Mouse (Mus musculus): ENCODE results near the gene Haus6.
"Not testable (repeated sequence)": the region's sequence is repeated elsewhere in the genome, so short reads cannot be mapped to it uniquely, and the experiment has no call there.

Haus6 gene

DNA sequence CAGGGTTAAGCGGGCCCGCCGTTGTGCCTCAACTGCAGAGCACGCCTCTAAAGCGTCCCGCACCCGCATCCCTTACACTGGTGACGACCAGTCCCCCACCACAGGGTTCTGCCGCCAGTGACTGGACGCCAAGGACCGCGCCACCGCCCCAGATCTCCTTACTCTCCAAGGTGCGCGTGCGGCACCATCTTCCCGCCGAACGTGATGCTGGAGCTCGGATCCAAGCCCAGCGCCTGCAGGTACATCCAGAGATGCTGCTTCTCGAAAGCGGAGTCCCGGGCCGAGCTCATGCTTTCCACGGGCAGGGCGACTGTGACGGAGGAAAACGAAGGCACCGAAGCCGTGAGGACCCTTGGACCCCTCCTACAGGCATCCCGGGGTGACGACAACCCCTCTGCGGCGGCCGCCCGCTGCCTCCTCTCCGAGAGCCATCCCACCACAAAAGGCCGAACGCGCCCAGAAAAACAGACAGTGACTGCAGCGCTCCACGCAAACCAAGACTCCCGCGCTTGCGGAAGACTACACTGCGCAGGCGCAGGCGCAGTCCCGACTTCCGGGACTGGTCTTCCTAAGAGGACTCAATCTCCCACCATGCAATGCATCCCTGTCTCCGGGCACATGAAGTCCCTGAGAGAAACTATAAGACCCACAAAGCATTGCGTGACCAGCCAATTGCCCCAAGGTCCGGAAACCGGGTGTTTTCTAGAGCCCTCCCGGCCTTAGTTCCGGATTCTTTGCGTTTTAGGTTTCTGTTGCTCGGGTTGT is at the start of gene Haus6:
Gene Haus6 (minus strand): TSS at position 532 of the 765 bp plus-strand sequence.
- DNase-seq (ENCODE audit: low read depth in 2 of 2, low spot score in 2 of 2) = peak; percentile 85 to 89

DNA sequence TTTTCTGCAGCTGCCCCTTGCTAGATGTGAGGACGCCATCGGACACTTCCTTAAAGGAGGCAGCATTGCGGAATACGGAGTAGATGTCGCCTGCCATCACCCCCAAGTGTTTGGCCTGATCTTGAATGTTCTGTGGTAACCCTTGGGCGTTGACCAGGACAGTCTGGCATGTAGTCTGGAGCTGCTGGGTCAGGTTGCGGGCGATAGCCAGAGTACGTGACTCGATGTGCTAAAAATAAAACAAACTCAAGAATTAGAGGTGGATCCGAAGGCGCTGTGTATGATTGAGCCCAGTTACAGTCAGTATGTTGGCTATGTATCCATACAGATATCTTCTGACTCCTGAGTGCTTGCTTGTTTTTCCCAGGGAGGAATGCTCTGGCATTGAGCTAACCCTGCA is 45.3 kb upstream of the Haus6 start:
- DNase-seq (ENCODE audit: low read depth in 2 of 2, low spot score in 2 of 2) = no peak

DNA sequence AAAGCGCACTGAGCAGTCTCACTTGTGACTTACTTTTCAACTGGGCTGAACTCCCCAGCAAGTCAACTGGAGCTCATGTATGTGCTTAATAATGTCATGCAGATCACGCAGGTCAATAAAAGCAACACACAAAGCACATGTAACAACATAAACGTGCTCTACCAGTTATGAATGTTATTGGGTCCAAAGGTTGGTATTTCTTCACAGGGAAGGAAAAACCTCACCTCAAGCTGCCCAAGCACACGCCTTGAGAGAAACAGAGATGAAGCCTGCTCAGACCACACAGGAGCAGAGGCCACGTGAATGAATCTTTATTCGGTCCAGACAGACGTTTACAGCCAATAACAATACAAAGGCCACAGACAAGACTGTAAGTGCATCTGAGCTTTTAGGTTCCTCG is 44.6 kb upstream of the Haus6 start:
- DNase-seq (ENCODE audit: low read depth in 2 of 2, low spot score in 2 of 2) = not testable (repeated sequence)

DNA sequence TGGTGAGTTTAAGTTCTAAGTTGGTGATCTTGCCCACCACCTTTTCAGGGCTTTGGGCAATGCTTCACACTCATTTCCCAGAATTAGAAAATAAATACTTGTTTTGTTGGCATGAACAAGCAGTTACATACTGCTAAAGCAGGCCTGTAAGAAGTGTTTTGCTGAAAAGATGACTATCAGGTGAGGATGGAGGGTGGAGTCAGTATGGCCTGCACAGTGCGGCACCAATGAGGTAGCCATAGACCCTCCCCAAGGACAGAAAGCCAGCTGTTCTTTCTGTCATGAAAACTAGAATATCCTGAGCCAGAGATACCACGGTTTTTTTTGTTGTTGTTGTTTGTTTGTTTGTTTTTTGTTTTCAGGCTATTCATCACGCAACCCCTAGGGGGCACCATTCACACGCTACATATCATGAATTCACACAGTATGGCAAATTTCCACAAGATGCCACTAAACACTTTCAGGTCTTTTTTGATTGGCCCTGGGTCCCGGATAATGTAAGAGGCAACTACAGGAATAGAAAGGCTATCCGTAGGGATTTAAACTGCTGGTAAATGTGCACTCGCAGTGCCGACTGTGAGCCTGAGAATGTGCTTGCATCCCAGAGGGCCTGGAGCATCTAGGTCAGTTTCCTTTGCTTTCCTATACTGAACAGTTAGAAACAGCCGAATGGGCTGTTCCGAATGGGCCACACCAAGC is 40.0 kb upstream of the Haus6 start:
- DNase-seq (ENCODE audit: low read depth in 2 of 2, low spot score in 2 of 2) = peak; percentile 2 to 18

DNA sequence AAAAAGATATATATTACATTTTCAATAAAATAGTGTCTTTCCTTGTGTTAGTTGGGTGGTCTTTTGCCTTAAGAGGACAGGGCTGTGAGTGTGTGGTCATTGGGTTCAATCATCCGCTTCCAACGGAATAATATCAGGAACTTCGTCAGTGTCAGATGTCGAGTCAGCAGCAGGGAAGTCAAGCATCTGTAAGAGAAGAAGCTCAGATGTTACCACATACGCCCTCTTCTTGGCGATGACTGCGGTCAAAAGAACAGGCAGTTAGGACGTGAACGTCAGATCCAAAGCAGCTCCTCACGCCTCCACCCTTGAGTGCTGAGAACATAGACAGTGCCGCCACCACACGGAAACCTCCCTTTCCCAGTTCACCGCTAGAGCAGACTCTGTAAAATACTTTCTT is 36.5 kb upstream of the Haus6 start:
- DNase-seq (ENCODE audit: low read depth in 2 of 2, low spot score in 2 of 2) = not testable (repeated sequence)

DNA sequence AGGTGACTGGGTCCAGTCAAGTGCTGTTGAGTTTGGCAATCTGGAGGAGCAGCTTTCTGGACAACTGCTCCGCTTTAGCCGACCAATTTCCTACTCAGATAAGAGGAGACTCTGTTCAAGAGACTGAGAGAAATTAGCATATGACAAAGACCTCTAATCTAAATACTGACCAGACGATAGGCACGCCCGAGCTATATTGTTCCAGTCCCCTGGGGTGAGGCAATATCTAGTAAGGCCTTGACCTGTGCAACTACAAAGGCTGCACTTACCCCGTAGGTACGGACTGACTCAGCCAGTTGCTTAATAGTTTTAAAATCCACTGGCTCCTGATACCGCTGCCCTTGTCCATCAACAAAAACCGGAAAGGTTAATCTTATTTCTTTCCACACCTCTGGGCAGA is 25.7 kb upstream of the Haus6 start:
- DNase-seq (ENCODE audit: low read depth in 2 of 2, low spot score in 2 of 2) = not testable (repeated sequence)

DNA sequence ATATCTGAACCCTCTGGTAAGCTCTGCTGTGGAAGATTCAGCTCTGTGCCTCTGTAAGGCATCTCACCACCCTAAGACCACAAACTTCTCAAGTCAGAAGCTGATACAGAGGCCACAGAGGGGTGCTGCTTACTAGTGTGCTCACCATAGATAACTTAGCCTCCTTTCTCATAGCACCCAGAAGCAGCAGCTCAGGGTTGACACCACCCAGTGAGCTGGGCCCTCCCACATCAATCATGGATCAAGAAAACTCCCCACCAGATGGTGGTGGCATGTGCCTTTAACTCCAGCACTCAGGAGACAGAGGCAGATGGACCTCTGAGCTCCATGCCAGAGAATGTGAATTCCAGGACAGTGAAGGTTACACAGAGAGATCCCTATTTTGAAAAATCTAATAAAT is 23.0 kb upstream of the Haus6 start:
- not testable (repeated sequence) for DNase-seq (ENCODE audit: low read depth in 2 of 2, low spot score in 2 of 2)

DNA sequence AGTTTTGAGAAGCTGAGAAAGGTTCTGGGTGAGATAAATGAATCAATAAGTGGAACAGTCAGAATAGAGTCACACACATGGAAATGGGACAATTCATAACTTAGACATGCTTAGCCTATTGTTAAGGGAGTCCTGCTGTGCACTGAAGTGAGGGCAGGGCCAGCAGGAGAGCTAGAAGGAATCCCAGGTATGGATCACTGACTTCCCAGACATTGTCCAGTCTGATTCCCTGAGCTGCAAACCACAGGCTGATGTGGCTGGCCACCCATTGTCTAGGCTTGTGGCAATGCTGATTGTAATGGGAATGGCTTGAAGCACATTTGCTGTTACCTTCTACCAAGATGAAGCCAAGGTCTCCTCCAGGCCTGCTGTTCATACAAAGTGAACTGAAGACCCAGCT is 22.5 kb upstream of the Haus6 start:
- DNase-seq (ENCODE audit: low read depth in 2 of 2, low spot score in 2 of 2) = not testable (repeated sequence)

DNA sequence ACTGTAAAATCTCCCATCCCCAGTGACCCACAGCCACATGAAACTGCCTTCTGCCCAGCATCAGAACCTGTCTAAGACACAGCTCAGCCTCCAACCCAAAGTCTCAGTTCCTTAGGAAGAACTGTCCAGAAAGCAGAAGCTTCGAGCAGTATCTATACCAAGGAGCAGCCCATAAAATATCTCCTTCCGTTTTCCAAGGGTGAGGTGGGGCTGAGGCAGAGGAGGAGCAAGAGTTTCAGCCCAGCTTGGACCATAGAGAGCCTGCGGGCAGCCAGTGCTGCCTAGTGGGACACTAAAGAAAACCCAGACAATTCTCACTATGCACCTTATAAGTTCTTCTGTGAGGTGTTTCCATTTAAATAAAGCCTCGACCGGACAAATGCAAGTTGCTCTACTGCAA is 20.7 kb upstream of the Haus6 start:
- DNase-seq (ENCODE audit: low read depth in 2 of 2, low spot score in 2 of 2) = not testable (repeated sequence)

DNA sequence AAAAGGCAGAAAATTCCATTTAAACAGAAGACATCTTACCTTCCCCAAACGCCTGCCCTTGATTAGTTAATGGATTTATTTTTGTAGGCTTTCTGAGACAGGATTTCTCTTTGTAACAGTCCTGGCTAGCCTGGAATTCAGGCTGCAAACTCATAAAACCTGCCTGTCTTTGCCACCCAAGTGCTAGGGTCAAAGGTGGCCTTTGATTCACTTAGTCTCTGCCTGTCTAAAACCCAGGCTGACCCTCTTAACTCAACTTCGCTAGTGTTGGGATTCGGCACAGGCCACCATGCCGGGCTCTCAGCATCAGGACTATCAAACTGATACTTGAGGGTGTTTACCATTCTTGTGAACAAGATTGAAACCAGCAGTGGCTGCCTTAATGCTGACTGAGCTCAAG is 20.0 kb upstream of the Haus6 start:
- no peak for DNase-seq (ENCODE audit: low read depth in 2 of 2, low spot score in 2 of 2)

DNA sequence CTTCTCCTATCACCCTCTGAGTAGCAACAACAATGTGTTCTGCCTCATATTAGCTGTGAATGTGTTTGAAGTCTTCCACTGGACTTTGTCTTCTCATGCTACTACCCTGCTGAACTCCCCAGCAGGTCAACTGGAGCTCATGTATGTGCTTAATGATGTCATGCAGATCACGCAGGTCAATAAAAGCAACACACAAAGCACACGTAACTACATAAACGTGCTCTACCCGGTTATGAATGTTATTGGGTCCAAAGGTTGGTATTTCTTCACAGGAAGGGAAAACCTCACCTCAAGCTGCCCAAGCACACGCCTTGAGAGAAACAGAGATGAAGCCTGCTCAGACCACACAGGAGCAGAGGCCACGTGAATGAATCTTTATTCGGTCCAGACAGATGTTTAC is 14.6 kb upstream of the Haus6 start:
- DNase-seq (ENCODE audit: low read depth in 2 of 2, low spot score in 2 of 2) = not testable (repeated sequence)

DNA sequence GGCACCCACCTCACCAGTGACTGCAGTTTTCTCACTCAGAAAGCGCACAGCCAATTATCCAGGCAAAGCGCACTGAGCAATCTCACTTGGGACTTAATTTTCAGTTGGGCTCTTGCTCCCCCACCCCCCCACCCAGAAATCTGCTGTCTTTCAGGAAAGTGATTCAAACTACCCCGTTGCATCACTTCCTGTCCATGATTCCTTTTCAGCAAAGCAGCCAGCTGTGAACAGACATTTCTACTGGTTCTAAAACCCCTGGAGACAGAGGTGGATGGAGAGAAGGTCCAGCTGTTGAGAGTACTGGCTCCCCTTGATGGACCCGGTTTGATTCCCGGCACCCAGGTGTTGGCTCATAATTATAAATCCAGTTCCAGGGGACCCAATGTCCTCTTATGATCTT is 13.6 kb upstream of the Haus6 start:
- DNase-seq (ENCODE audit: low read depth in 2 of 2, low spot score in 2 of 2) = no peak

DNA sequence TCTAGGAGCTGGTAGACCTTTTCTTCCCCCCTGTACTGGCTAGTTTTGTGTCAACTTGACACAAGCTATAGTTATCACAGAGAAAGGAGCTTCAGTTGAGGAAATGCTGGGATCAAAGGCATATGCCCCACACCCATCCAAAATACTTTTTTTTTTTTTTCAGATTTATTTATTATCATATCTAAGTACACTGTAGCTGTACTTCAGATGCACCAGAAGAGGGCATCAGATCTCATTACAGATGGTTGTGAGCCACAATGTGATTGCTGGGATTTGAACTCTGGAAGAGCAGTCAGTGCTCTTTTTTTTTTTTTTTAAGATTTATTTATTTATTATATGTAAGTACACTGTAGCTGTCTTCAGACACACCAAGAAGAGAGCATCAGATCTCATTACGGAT is 10.7 kb upstream of the Haus6 start:
- DNase-seq (ENCODE audit: low read depth in 2 of 2, low spot score in 2 of 2) = not testable (repeated sequence)

DNA sequence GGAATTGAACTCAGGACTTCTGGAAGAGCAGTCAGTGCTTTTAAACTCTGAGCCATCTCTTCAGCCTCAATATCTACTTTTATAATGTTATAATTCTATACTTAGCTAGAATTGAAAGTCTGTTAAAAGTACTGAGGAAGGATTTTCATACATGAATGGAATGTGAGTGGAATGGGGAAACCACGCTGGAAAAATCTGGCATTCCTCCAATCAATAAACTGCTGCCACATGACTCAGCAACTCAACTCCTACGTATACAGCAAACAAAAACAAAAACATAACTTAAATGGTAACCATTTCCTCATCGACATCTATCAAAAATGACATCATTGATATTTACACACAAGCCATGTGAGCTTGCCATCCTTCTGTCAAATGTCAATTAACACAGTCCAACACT is 10.3 kb upstream of the Haus6 start:
- no peak for DNase-seq (ENCODE audit: low read depth in 2 of 2, low spot score in 2 of 2)

DNA sequence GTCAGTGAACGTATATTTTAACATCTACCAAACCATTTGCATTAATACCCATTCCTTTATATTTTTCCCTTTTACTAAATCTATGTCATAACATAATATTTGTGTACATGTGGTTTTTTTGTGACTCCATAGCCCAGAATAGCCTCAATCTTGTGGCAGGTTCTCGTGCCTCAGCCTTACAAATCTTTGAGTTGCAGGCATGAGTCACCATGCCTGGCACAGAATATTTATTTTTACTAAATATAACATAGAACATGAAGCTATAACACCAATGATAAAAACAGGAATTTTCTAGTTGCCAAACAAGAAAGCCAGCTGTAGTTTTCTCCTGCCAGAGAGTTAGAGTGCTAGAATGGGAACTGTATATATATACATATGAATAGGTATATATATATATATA is 8.7 kb upstream of the Haus6 start:
- no peak for DNase-seq (ENCODE audit: low read depth in 2 of 2, low spot score in 2 of 2)

DNA sequence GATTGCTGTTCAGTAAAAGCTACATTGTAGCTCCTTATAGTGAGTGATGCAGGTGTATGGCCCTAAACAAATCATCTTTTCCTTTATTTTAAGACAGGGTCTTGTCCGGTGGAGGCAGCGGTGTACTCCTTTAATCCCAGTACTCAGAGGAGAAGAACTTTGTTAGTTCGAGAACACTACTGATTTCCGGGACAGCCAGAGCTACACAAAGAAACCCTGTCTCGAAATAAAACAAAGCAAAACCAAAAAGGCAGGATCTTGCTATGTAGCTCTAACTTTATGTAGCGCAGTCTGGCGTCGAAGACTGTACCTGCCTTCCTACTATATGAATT is 400 bp upstream of the Haus6 start:
- no peak for DNase-seq (ENCODE audit: low read depth in 2 of 2, low spot score in 2 of 2)

DNA sequence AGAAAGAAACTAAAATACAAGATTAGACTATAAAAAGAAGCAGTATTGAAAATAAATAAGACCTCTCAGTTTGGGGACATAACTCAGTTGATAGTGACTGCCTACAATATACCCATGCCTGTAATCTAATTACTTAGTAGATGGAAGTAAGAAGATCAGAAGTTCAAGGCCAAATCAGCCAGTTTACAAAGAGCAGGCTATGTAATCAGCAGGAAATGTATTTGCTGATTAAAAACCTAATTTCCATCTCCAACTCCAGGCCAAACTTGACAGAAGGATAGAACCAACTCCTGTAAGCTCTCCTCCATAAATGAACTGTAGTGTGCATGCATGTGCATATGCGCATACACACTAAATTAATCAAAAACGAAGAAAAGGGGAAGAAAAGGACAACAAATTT is 20.6 kb downstream of the Haus6 start:
- DNase-seq (ENCODE audit: low read depth in 2 of 2, low spot score in 2 of 2) = no peak

DNA sequence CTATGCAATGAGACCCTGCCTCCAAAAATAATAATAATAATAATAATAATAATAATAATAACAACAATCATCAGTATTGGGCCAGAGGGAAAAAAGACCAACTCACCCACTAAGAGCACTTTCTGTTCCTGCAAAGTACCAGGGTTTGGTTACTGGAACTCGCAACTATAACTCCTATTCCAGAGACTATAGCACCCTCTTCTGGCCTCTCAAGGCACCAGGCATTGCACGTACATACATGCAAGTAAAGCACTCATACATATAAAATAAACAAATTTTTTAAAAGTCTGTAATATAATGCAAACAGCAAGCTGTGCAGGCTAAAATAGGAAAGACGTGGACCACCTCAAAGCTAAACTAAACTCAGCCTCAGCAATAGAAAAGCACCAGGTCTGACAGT is 23.6 kb downstream of the Haus6 start:
- no peak for DNase-seq (ENCODE audit: low read depth in 2 of 2, low spot score in 2 of 2)

DNA sequence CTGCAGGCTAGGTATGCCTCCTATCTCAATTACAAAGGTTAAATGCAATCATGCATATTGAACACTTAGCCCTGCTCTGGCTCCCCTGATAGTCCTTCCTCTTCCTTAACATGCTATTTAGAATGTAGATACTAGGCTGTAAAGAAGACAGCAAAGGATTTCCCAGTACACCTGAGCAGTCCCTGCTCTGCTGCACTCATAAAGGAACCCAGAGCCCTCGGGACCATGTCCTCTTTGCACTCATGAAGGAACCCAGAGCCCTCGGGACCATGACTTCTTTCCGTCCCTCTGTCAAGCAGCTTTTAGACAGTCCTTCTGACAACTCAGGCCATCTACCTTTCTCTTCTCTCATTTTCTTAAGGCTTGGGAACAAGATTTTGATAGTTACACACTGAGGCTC is 31.3 kb downstream of the Haus6 start:
- DNase-seq (ENCODE audit: low read depth in 2 of 2, low spot score in 2 of 2) = no peak

DNA sequence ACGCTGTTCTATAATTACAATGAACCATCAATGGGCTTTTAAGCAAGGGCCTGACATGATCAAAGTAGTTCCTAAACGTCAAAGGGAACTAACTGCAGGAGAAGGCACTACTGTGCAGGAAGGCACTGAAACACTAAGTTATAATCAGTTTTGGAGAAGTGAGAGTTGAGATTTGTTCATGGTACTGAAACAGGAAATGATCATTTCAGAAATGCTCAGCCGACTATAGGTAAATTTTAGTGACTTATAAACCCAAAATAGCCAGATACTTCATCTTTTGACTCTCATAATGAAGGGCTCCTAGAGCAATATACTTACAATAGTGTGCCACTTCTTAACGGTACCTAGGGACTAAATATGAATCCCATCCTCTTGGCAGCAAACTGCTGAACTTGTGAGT is 31.8 kb downstream of the Haus6 start:
- DNase-seq (ENCODE audit: low read depth in 2 of 2, low spot score in 2 of 2) = no peak

DNA sequence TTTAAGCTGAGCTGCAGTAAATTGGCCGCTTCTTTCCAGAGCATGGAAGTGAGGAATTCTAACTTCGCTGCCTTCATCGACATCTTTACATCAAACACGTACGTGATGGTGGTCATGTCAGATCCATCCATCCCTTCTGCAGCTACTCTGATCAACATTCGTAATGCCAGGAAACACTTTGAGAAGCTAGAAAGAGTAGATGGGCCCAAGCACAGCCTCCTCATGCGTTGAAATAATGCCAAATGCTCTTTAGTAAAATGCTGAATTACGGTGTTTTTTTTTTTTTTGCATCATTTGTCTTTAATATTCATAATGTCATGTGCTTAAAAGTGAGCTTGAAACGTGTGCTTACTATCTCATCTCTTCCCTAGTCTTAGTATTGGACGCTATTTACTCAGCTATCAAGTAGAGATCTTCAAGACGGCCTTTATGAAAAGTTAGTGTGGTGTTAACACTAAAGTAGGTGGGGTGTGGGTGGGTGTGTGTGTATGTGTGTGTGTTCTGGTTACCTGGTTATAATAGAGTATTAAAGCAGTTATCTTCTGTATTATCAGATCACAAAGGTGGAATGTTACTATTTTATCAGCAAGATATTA is 35.1 kb downstream of the Haus6 start:
- DNase-seq (ENCODE audit: low read depth in 2 of 2, low spot score in 2 of 2) = no peak

DNA sequence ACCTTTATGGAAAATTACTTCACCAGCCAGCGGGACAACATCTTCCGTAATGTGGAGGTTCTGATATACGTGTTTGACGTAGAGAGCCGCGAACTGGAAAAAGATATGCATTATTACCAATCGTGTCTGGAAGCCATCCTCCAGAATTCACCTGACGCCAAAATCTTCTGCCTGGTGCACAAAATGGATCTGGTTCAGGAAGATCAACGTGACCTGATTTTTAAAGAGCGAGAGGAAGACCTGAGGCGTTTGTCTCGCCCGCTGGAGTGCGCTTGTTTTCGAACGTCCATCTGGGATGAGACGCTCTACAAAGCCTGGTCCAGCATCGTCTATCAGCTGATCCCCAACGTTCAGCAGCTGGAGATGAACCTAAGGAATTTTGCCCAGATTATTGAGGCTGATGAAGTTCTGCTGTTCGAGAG is 35.7 kb downstream of the Haus6 start:
- peak; percentile 3 to 6 for DNase-seq (ENCODE audit: low read depth in 2 of 2, low spot score in 2 of 2)
